Mouse (Mus musculus): ENCODE measurements around the gene Osbp2.

Osbp2 gene

GRCm38 (mm10) chr11:3862661-3863453 is 846 bp downstream of the Osbp2 start:
- DNase-seq (ENCODE audit: low read depth, low spot score) = no peak

DNA sequence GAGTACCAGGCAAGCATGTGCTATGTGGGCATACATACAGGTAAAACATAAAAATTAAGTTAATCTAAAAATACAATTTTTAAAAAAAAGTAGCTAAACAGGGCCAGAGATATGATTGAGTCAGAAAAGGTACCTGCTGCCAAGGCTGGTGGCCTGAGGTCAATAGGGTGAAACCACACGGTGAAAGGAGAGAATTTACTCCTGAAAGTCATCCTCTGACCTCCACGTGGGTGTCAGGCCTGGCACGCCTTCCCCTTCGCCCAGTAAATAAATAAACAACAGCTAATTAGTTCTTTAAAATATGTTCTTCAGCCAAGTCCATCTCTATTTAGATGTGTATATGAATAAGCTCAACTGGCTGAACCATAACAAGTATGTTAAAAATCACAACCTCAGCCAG is 3.3 kb downstream of the Osbp2 start:
- no peak for DNase-seq (ENCODE audit: low read depth, low spot score)

DNA sequence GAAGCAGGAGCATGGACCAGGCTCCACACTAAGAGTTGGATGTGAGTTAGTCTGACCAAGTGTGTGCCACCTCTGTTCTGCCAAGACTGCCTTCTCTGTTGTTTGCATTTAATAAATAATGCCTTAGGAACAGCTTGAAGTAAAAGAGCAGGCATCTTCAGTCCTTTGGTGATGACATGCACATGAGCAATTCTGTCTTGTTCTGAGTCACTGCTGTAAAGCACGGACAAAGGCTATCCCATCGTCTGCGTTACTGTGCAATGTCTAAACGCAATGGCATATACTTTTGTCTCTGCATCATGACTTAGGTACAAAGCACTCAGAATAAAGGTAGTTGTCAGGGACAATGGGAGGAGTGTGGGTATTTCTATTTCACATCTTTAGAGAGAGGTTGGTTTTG is 3.9 kb downstream of the Osbp2 start:
- DNase-seq (ENCODE audit: low read depth, low spot score) = no peak

GRCm38 (mm10) chr11:3857902-3858301 is 5.8 kb downstream of the Osbp2 start:
- DNase-seq (ENCODE audit: low read depth, low spot score) = no peak

DNA sequence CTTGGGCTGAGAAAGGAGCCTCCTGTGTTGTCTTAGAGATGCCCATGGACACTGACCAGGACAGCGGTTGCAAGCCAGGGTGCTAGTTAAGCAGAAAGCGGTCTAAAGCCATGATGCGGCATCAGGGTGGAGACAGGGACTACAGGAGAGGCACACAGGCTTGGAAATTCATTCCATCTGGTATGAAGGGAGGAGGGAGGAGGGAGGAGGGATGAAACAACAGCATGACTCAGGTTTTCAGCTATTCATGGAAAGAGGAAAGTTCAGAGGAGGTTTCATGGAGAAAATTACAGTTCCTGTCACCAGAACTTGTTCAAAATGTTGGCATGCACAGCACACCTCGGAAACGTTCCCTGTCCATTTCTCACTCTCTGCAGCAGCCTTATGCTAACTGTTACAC is 7.9 kb downstream of the Osbp2 start:
- no peak for DNase-seq (ENCODE audit: low read depth, low spot score)

DNA sequence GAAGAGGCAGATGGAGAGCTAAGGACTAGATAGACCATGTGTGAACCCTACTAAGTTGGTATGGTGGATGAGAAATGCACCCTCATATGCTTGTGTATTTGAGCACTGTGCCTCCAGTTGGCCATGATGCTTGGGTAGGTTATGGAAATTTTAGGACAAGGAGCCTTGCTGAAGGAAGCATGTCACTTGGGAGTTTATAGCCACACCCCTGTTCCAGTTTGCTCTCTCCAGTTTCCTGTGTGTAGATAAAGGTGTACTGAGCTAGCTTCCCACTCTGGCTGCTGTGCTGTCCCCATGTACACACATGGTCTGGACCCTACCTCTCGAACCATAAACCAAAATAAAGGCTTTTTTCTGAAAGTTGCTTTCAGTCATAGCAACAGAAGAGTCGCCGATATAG is 9.5 kb downstream of the Osbp2 start:
- no peak for DNase-seq (ENCODE audit: low read depth, low spot score)

DNA sequence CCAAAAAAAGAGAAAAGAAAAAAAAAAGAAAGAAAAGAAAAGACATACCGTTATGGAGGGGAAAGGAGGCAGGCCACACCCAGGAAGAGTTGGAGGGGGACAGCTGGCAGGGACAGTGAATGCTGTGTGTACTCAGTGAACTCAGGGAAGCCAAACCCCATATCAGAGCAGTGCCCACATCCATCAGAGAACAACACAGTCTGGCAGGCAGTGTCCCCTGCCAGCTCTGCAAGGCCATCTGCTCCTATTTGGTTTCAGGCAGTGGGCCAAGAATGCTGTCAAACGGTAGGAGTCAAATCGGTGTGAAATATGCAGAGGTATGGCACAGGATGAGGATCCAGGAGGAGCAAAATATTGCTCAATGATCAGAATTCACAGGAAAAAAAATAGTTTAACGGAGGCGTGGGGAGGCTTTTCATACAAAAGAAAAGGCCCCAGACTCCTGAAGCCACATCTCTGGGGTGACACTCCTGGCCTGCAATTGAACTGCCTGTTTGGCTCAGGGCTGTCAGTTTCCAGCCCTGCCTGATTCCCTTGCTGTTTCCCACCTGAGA is 10.1 kb downstream of the Osbp2 start:
- DNase-seq (ENCODE audit: low read depth, low spot score) = no peak

DNA sequence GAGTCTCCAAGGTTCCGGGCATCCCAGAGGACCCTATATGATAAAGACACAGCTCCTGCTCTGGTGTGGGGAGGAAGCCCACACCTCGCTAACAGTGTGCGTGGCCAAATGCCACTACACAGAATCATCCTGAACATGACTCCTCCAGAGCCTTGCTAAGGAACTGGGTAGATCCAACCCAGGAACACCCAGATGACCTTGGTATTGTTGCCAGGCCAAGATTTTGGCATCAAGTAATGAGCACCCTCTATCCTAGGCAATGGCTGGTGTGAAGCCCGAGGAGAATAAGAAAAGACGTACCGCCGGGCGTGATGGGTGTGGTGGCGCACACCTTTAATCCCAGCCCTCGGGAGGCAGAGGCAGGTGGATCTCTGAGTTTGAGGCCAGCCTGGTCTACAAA is 10.7 kb downstream of the Osbp2 start:
- DNase-seq (ENCODE audit: low read depth, low spot score) = no peak

DNA sequence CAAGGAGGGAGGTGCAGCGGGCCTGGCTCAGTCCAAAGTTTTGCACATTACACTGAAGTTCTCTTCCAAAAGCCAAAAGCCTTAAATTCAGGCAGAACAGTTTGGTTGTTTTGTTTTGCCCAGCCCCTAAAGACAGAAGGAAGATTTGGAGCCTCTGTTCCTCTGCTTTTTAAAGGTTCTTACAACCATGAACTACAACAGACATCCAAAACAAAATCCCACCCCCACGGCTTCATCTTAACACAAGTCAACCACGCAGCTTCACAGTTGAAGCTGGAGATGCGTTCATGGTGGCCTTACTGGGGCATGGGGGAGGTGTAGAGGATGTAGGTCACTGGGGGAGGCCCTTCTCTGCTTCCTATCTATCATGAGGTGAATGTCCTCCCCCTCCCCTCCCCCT is 11.8 kb downstream of the Osbp2 start:
- no peak for DNase-seq (ENCODE audit: low read depth, low spot score)

- no peak for DNase-seq (ENCODE audit: low read depth, low spot score)
Measured at GRCm38 (mm10) chr11:3850746-3851277, 12.9 kb downstream of the Osbp2 start.

DNA sequence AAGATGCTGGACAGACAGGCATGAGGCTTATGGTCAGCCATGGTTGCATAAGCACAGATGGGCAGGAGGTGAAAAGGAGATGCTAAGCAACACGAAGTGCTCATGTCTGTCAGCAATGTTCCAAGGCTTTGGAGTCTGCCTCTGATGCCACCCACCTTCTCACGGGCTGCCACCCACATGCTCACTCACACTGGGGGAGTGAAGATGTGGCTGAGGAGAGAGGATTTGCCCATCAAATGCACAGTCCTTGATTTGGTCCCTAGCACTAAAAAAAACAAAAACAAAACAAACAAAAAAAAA is 13.4 kb downstream of the Osbp2 start:
- DNase-seq (ENCODE audit: low read depth, low spot score) = no peak

DNA sequence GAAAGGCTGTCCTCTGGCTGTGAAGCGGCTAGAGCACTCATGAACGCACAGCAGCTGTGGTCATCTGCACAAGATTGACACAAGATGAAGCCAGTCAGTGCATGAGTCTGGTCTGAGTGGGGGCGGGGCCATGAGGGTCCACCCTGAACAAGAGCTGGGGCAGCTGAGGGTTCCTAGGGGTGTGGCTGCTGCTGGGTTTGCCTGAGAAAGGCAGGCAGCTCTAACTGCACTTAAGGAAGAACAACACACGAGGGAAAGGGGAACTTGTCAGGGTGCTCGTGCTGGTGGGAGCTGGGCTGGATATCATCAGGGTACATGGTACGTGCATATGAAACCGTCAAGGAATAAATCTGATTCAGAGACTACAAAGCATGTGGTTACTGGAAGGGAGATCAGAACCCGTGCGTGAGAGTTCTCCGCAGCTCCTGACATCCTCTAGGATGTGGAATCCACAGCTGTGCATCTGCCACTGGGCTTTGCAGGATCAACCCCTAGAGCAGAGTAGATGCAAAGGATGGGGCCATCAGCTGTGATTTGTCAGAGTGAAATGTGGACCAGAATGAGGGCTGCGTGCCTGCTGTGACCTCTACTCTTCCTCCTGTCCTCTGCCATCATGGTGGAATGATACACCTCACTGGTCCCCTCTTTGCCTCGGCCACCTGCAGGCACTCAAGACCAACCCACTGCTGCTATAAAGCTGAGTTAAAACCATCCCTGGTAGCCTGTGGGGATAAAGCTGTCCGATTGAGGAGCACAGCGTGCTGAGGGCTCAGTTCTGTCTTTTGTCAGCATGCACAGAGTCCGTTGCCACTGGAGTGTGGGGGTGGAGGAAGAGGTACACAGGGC is 14.0 kb downstream of the Osbp2 start:
- no peak for DNase-seq (ENCODE audit: low read depth, low spot score)

- no peak for DNase-seq (ENCODE audit: low read depth, low spot score)
Measured at GRCm38 (mm10) chr11:3846351-3846750, 17.4 kb downstream of the Osbp2 start.

- DNase-seq (ENCODE audit: low read depth, low spot score) = no peak
Measured at GRCm38 (mm10) chr11:3843943-3844734, 19.6 kb downstream of the Osbp2 start.

GRCm38 (mm10) chr11:3835271-3835670 is 28.4 kb downstream of the Osbp2 start:
- DNase-seq (ENCODE audit: low read depth, low spot score) = no peak

- DNase-seq (ENCODE audit: low read depth, low spot score) = peak; percentile 56
Measured at GRCm38 (mm10) chr11:3834421-3835098, 29.1 kb downstream of the Osbp2 start.

- DNase-seq (ENCODE audit: low read depth, low spot score) = no peak
Measured at GRCm38 (mm10) chr11:3833544-3834420, 29.9 kb downstream of the Osbp2 start.

GRCm38 (mm10) chr11:3832193-3832901 is 31.4 kb downstream of the Osbp2 start:
- DNase-seq (ENCODE audit: low read depth, low spot score) = peak; percentile 24

GRCm38 (mm10) chr11:3829736-3830135 is 34.0 kb downstream of the Osbp2 start:
- DNase-seq (ENCODE audit: low read depth, low spot score) = no peak

DNA sequence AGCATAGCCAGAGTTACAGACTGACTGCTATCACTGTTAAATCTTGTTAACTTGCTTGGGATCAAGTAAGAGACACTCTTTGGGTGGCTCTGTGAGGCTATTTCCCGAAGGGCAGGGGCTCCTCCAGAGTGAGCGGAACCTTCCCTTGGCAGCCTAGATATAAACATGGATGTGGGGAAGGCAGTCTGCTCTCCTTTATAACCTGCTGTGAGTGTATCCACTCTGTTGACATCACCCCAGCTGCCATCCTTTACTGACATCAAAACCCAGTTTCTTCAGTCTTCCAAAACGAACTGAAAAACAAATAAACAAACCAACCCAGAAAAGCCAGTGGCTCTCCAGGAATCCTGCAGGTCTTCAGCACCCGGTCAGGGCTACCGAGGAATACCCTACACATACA is 39.6 kb downstream of the Osbp2 start:
- DNase-seq (ENCODE audit: low read depth, low spot score) = no peak

All from A20 (cell line).